Mouse (Mus musculus): ENCODE data around the gene Igf1r. TPM values are rescaled to one million over a fixed set of nuclear protein-coding genes. Genes with fewer than 3 reads are reported as not detected.

Igf1r gene
- polyA plus RNA-seq, 1 experiment from 2014 or later, result 19.7 TPM

DNA sequence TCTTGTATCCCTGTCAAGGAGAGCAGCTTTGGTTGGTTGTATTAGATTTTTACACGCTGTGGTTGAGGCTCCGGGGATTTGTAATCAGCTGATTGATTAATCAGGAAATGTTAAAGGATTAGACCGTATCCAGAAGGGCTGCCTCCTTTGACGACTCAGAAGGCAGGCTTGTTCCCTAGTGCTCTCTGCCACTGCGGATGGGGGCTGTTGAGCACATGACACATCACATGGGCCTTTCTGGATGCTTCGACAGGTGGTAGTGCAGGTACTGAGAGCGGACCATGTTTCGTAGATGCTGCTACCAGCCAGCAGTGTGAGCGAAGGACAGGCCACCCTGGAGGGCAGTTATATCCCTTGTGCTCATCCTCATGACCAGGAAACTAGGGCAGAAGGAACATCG lies 33.6 kb downstream of the Igf1r start:
- Histone ChIP-seq H3K27ac (ENCODE audit: low read depth) (no peak overlapping the region), H3K4me1 (ENCODE audit: insufficient read depth) (peaks cover 25% of the 10 kb centered on the region), H3K4me3 (ENCODE audit: low read depth, low read length) (no peak overlapping the region), H3K4me2 (no peak overlapping the region), H3K36me3 (ENCODE audit: insufficient read depth) (0 out of 2 replicates have a peak, but pooled peaks cover 7% of the 10 kb centered on the region), H3K9me3 (ENCODE audit: low read depth, low read length) (no peaks in the 10 kb centered on the region), H3K9ac (no peak overlapping the region), H3K27me3 (ENCODE audit: insufficient read depth, low read length) (no peaks in the 10 kb centered on the region)
- no peak for DNase-seq
- whole genome bisulfite sequencing, result 69% methylated on average over 10 of the region's 10 CpGs
- TF ChIP-seq CTCF (IDR thresholded peaks at IDR 0.05; ENCODE audit: low read depth), result no peak
- ATAC-seq (ENCODE audit: insufficient read depth), result no peak

- Histone ChIP-seq H3K9me3 (ENCODE audit: low read depth, low read length) (no peaks in the 10 kb centered on the region), H3K36me3 (ENCODE audit: insufficient read depth) (0 out of 2 replicates have a peak, but pooled peaks cover 7% of the 10 kb centered on the region), H3K27me3 (ENCODE audit: insufficient read depth, low read length) (no peaks in the 10 kb centered on the region), H3K4me1 (ENCODE audit: insufficient read depth) (peaks cover 25% of the 10 kb centered on the region), H3K4me3 (ENCODE audit: low read depth, low read length) (no peak overlapping the region), H3K9ac (no peak overlapping the region), H3K27ac (ENCODE audit: low read depth) (no peak overlapping the region), H3K4me2 (no peak overlapping the region)
- WGBS, result 50% methylated on average over 11 of the region's 11 CpGs
- ATAC-seq (ENCODE audit: insufficient read depth) (no peak), DNase-seq (peak; percentile 47)
- no peak for TF ChIP-seq CTCF (IDR thresholded peaks at IDR 0.05; ENCODE audit: low read depth)
These were observed 34.2 kb downstream of the Igf1r start for GRCm38 (mm10) chr7:67986816-67987215.

DNA sequence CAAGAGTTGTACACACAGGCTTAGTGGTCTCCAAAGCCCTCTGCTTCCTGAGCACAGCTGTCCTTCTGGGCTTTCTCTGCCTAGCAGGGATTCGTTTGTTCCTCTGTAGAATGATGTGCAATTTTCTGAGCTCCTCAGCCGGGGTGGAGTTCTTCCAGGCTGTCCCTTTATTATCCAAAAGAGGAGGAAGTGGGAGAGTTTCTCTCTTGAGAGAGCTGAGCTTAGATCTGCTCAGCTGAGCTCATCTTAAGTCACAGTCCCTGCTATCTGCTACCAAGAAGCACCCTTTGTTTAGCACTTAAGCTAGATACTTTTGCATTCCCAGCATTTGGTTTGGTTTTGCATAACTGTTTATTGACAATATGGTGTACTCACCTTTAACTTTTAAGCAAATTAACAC lies 36.7 kb downstream of the Igf1r start:
- Histone ChIP-seq H3K4me1 (ENCODE audit: insufficient read depth) (peaks cover 19% of the 10 kb centered on the region), H3K36me3 (ENCODE audit: insufficient read depth) (0 out of 2 replicates have a peak, but pooled peaks cover 7% of the 10 kb centered on the region), H3K4me2 (no peak overlapping the region), H3K27ac (ENCODE audit: low read depth) (no peak overlapping the region), H3K27me3 (ENCODE audit: insufficient read depth, low read length) (no peaks in the 10 kb centered on the region), H3K9ac (no peak overlapping the region), H3K9me3 (ENCODE audit: low read depth, low read length) (no peaks in the 10 kb centered on the region), H3K4me3 (ENCODE audit: low read depth, low read length) (no peak overlapping the region)
- ATAC-seq (ENCODE audit: insufficient read depth), result no peak
- 50% methylated on average over 2 of the region's 2 CpGs for WGBS
- no peak for TF ChIP-seq CTCF (IDR thresholded peaks at IDR 0.05; ENCODE audit: low read depth)
- DNase-seq, result no peak

- TF ChIP-seq CTCF (IDR thresholded peaks at IDR 0.05; ENCODE audit: low read depth), result no peak
- DNase-seq, result no peak
- Histone ChIP-seq H3K4me3 (ENCODE audit: low read depth, low read length) (no peak overlapping the region), H3K4me1 (ENCODE audit: insufficient read depth) (peaks cover 8% of the 10 kb centered on the region; the same call in 1 of the 2 replicates), H3K9me3 (ENCODE audit: low read depth, low read length) (no peaks in the 10 kb centered on the region), H3K4me2 (no peak overlapping the region), H3K27ac (ENCODE audit: low read depth) (no peak overlapping the region), H3K27me3 (ENCODE audit: insufficient read depth, low read length) (no peaks in the 10 kb centered on the region), H3K36me3 (ENCODE audit: insufficient read depth) (0 out of 2 replicates have a peak, but pooled peaks cover 4% of the 10 kb centered on the region), H3K9ac (no peak overlapping the region)
- 72% methylated on average over 4 of the region's 4 CpGs for WGBS
- ATAC-seq (ENCODE audit: insufficient read depth), result no peak
These were observed 41.0 kb downstream of the Igf1r start for GRCm38 (mm10) chr7:67993614-67994013.

DNA sequence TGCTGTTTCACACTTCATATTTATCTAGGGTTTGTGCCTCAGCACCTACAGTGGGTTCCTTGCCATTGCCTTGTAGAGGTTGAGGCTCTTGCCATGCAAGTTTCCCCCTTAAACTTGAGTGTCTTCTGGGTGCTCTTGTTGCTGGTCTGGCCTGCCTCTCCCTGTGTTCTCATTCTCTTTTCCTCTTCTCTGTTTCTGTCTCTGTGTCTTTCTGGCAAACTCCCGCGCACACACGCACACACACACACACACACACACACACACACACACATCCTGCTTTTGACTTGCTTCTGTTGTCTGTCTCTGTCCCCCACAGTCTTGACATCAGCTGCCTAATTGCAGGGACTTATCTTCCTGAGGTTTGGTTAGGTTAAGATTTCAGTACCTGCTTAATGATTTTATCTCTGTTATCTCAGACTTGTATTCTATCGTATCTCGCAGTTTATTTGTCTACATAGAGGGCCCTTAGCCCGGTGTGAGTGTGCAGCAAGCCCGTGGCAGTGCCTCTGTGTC lies 41.8 kb downstream of the Igf1r start:
- Histone ChIP-seq H3K4me2 (no peak overlapping the region), H3K4me1 (ENCODE audit: insufficient read depth) (peaks cover 15% of the 10 kb centered on the region), H3K4me3 (ENCODE audit: low read depth, low read length) (no peak overlapping the region), H3K36me3 (ENCODE audit: insufficient read depth) (0 out of 2 replicates have a peak, but pooled peaks cover 4% of the 10 kb centered on the region), H3K27ac (ENCODE audit: low read depth) (no peak overlapping the region), H3K9me3 (ENCODE audit: low read depth, low read length) (no peaks in the 10 kb centered on the region), H3K9ac (no peak overlapping the region), H3K27me3 (ENCODE audit: insufficient read depth, low read length) (no peaks in the 10 kb centered on the region)
- WGBS, result 39% methylated on average over 7 of the region's 7 CpGs
- ATAC-seq (ENCODE audit: insufficient read depth), result no peak
- TF ChIP-seq CTCF (IDR thresholded peaks at IDR 0.05; ENCODE audit: low read depth), result no peak
- no peak for DNase-seq

- WGBS, result 52% methylated on average over 8 of the region's 8 CpGs
- no peak for ATAC-seq (ENCODE audit: insufficient read depth)
- DNase-seq, result no peak
- H3K27ac ChIP-seq (ENCODE audit: low read depth), result no peak overlapping the region
- H3K9ac ChIP-seq, result no peak overlapping the region
- H3K36me3 ChIP-seq (ENCODE audit: insufficient read depth), result no peaks in the 10 kb centered on the region
- H3K4me3 ChIP-seq (ENCODE audit: low read depth, low read length), result no peak overlapping the region
- peaks cover 16% of the 10 kb centered on the region for H3K4me1 ChIP-seq (ENCODE audit: insufficient read depth)
- TF ChIP-seq CTCF (IDR thresholded peaks at IDR 0.05; ENCODE audit: low read depth), result no peak
- no peaks in the 10 kb centered on the region for H3K27me3 ChIP-seq (ENCODE audit: insufficient read depth, low read length)
- H3K4me2 ChIP-seq, result no peak overlapping the region
- H3K9me3 ChIP-seq (ENCODE audit: low read depth, low read length), result no peaks in the 10 kb centered on the region
These were observed 42.6 kb downstream of the Igf1r start for GRCm38 (mm10) chr7:67995276-67995675.

- no peaks in the 10 kb centered on the region for H3K9me3 ChIP-seq (ENCODE audit: low read depth, low read length)
- 31% methylated on average over 12 of the region's 12 CpGs for WGBS
These were observed 43.8 kb downstream of the Igf1r start for GRCm38 (mm10) chr7:67996202-67996960.

More at GRCm38 (mm10) chr7:67996202-67996960, 43.8 kb downstream of the Igf1r start:
- Histone ChIP-seq H3K4me3 (ENCODE audit: low read depth, low read length) (no peak overlapping the region), H3K27me3 (ENCODE audit: insufficient read depth, low read length) (no peaks in the 10 kb centered on the region), H3K4me1 (ENCODE audit: insufficient read depth) (peaks cover 16% of the 10 kb centered on the region), H3K4me2 (no peak overlapping the region), H3K27ac (ENCODE audit: low read depth) (no peak overlapping the region), H3K36me3 (ENCODE audit: insufficient read depth) (no peaks in the 10 kb centered on the region), H3K9ac (no peak overlapping the region)
- ATAC-seq (ENCODE audit: insufficient read depth) (peak; percentile 48; the same call in 1 of the 2 replicates), DNase-seq (peak; percentile 42)
- no peak for TF ChIP-seq CTCF (IDR thresholded peaks at IDR 0.05; ENCODE audit: low read depth)
